Mouse (Mus musculus): ENCODE results near the gene Tmem222.

- TF ChIP-seq CTCF (IDR thresholded peaks at IDR 0.05; ENCODE audit: extremely low read depth, insufficient read depth, insufficient read length, insufficient replicate concordance) (no peak), POLR2A (IDR thresholded peaks at IDR 0.05; ENCODE audit: low read depth, low read length) (no peak)
Observed at GRCm38 (mm10) chr4:133221701-133222100, 55.9 kb downstream of the Tmem222 start.

All from spleen, adult 2 months (tissue).